Mouse (Mus musculus): ENCODE measurements around the gene Wdr61.

Wdr61 gene

DNA sequence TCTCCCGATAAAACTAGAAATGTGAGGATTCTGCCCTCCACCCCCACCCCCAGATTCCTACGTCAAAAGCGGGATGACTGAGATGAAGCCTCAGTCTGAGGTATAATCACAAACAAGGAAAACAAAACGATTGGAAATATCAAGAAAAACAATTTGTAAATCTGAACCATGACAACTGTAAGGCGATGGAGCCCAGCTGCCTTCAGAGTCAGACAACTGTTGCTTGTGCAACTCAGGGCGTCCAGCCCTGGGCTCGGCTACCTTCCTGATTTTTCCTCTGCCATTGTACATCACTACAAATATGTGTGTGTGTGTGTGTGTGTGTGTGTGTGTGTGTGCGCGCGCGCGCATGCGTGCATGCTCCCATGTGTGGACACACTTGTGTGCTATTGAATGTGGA lies 60.4 kb downstream of the Wdr61 start:
- peak; percentile 72 for DNase-seq

- peak; percentile 41 for DNase-seq
Observed at GRCm38 (mm10) chr9:54671962-54672361, 62.4 kb downstream of the Wdr61 start.

DNA sequence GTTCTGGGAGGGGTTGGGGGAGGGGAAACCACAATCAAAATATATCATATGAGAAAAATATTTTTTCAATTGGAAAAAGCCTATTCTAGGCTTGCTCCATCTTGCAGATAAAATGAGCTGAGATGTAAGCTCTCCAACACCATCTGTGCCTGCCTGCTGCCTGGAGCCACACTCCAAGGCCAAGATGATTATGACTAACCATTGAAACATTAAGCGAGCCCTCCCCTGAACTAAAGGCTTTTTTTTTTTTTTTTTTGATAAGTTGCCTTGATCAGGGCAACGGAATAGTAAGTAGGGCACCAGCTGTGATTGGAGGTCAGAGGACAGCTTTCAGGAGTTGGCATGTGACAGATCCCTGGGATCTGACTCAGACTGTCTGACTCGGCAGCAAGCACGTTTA lies 65.9 kb downstream of the Wdr61 start:
- DNase-seq, result no peak

DNA sequence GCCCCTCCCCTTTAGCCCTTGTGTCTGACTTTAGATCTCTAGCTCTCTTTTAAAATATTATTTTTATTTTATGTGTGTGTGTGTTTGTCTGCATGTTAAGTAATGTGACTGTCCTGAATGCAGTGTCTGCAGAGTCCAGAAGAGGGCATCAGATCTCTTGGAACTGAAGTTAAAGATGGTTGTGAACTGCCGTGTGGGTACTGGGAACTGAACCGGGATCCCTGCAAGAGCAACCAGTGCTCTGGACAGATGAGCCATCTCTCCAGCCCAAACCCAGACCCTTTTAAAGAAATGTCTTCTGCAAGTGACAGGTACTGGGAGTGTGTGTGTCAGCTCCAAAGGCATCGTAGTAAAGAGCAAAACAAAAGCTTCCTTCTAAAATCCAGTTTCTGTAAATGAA lies 68.2 kb downstream of the Wdr61 start:
- no peak for DNase-seq
